Mouse (Mus musculus): Measurements from ENCODE around the gene Rab36.

Gene Rab36

GRCm38 (mm10) chr10:75036883-75037379, at the start of gene Rab36:
Gene Rab36, plus strand, starts transcription at chr10:75037058.
- in situ Hi-C loops (cut with MboI; ENCODE audit: unreplicated experiment in 2 of 2) = no loop called here

- in situ Hi-C loops (cut with MboI; ENCODE audit: unreplicated experiment in 2 of 2) = no loop called here
These were observed 49.0 kb upstream of the Rab36 start for GRCm38 (mm10) chr10:74987698-74988470.

DNA sequence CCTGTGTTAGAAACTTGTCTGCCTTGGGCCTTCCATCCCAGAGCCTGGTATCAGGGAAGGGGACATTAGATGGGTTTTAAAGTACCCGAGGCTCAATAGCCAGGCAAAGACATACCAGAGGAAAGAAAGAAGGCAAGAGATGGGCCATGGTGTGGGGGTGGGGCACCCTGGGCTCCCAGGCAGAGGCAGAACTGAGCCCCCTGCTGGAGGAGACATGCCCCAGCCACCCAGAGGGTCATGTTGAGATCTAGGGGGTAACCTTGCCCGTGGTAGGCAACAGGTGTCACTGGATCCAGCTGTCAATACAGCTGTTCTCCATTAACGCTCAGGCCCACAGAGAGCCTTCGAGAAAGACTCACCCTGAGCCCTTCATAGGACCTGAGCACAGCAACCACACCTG, 47.0 kb upstream of the Rab36 start:
- in situ Hi-C loops (cut with MboI; ENCODE audit: unreplicated experiment in 2 of 2) = no loop called here

- in situ Hi-C loops (cut with MboI; ENCODE audit: unreplicated experiment in 2 of 2) = no loop called here
These were observed 46.1 kb upstream of the Rab36 start for GRCm38 (mm10) chr10:74990584-74991322.

DNA sequence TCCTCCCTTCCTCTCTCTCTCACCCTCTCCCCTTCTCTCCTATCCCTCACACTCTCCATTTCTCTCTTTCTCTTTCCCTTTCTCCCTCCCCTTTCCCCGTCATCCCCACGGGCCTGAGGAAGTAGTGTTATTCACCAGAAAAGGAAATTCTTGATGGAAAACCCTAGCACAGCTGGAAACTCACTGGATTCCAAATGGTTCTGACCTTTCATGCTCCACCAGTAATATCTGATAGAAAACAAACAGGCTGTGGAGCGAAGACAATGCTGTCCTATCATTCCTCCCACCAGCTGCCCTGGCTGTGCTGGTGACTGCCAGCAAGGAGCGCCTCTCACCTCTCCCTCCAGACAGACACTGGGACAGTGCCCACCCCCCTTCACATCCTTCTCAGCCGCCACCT, 42.0 kb upstream of the Rab36 start:
- in situ Hi-C loops (cut with MboI; ENCODE audit: unreplicated experiment in 2 of 2) = no loop called here

DNA sequence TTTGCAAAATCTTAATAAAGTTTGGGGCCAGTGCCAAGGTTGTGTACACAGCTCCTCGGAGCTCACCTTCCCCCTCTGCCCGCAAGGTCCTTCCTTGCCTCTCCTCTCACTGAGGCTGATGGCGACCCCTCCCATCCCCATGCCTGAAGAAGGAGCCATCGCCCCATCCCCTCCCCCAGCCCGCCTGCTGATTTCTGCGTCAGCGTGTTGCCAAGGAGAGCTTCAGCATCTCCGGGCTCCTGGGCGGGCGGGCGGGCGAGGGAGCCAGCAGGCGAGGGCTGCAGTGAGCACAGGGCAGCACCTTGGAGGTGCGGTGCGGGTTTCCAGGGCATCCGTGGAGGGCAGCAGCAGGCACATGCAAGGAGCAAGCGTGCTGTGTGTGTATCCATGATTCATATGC, 41.5 kb upstream of the Rab36 start:
- in situ Hi-C loops (cut with MboI; ENCODE audit: unreplicated experiment in 2 of 2) = no loop called here

DNA sequence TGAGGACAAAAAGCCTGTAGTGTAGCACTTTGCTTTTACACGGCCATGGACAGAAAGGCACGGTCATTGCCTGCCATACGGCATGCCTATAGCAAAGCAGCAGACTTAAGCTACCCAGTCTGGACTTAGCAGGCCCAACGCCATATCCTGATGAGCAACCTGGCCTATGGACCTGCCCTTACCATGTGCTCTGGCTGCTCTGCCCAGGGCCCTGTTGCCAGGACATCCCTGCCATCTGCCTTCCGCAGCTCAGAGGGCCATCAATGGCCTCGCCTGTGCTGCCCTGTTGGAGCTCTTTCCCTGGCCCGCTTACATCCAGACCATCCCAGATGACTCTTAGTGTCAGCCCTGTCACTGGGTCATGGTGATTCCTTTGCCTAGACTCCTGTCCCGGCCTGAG, 35.5 kb upstream of the Rab36 start:
- in situ Hi-C loops (cut with MboI; ENCODE audit: unreplicated experiment in 2 of 2) = loop anchor here in 1 of 2 experiments (25.0 kb wide), 1 partner anchor 539 kb away; no protein-coding TSS in a partner anchor

GRCm38 (mm10) chr10:75004067-75004466, 32.8 kb upstream of the Rab36 start:
- in situ Hi-C loops (cut with MboI; ENCODE audit: unreplicated experiment in 2 of 2) = loop anchor here in 1 of 2 experiments (25.0 kb wide), 1 partner anchor 542 kb away; no protein-coding TSS in a partner anchor

DNA sequence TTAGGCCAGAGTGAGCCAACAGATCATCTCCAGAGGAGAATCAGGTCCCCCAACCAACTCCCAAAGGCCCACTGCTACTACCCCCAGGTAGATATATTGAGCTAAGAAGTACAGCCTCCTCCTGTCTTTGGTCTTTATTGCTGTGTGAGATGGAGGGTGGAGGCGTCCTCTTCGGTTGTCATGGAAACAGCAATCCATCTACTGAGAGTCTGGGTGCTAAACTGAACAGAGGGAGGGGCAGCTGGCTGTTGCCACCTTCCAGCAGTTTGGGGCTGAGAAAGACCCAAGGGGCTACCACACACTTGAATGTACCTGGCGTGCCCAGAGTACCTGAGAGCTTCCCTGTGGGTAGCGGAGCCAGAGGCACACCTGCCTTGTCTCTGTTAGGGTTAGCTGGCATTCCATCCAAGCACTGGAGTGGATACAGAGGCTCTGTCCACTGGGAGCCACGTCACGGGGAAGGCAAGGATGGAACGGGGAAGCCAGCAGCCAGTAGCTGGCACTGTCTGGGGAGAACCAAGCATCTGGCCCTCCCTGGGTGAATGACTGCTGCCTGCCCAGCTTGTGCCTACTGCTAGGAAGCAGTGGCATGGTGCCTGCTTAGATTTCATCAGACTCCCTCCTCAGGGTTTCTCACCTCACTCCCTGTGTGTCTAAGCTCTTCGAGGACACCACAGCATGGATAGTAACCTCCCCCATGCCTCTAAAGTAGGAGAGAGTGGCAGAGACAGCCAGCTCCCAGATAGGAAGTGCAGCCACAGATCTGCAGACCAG, 29.8 kb upstream of the Rab36 start:
- in situ Hi-C loops (cut with MboI; ENCODE audit: unreplicated experiment in 2 of 2) = loop anchor here in 1 of 2 experiments (25.0 kb wide), 1 partner anchor 545 kb away; no protein-coding TSS in a partner anchor

DNA sequence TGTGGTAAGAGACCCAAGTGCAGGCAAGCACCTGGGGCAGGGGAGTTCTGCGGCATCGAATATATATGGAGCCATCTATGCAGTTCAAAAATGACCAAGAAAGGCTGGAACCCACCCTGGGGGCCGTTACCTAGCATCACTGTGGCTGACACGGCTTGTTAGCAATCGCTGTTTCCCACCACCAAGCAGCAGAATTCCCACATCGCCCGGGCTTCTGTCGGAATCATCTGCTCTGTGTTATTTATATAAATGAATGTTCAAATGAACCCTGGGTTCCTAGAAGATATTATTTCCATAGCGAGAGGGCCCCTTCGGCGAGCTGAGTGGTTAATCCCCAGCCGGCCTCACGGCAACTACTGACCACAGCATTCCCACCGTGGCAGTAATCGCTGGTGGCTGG, 26.2 kb upstream of the Rab36 start:
- in situ Hi-C loops (cut with MboI; ENCODE audit: unreplicated experiment in 2 of 2) = loop anchor here in 1 of 2 experiments (25.0 kb wide), 1 partner anchor 548 kb away; no protein-coding TSS in a partner anchor

GRCm38 (mm10) chr10:75015465-75015864, 21.4 kb upstream of the Rab36 start:
- in situ Hi-C loops (cut with MboI; ENCODE audit: unreplicated experiment in 2 of 2) = loop anchor here in 1 of 2 experiments (25.0 kb wide), 1 partner anchor 553 kb away; no protein-coding TSS in a partner anchor

DNA sequence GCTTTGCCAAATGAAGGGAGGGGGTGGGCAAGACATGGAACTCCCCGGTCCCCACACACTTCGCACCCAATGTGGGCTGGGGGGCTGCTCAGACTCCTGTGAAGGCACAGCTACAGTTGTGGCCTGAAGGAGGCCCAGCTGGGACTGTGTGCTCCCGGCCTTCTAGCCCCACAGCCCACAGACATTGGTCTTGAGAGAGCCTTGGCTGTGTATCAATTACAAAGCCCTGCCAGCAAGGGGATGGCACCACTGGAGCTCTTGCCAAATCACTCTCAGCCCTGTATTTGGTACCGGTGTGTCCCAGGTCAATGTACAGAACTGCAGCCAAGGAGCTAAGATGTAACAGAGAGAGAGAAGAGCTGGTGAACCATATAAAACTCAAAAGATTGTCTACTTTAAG, 20.4 kb upstream of the Rab36 start:
- in situ Hi-C loops (cut with MboI; ENCODE audit: unreplicated experiment in 2 of 2) = loop anchor here in 1 of 2 experiments (25.0 kb wide), 1 partner anchor 554 kb away; no protein-coding TSS in a partner anchor

GRCm38 (mm10) chr10:75020271-75020670, 16.6 kb upstream of the Rab36 start:
- in situ Hi-C loops (cut with MboI; ENCODE audit: unreplicated experiment in 2 of 2) = loop anchor here in 1 of 2 experiments (5.0 to 25.0 kb wide), 2 partner anchors 83 to 558 kb away; no protein-coding TSS in a partner anchor

DNA sequence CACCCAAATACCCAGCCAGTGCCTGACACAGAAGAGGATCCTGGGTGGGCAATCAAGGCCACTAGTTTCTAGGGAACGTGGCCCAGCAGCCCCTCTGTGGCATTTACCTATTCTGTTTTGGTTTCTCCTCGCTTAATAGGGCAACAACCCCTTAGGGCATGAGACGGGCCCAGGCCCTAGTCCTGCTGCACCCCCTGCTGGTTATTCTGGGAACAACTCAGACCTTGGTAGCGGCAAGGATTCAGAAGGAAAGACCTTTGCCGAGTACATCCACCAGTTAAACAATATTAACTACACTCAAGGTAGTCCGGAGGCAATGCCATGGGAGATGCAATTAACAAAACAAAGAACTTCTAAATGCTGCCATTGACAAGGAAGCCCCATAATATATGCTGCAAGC, 15.7 kb upstream of the Rab36 start:
- in situ Hi-C loops (cut with MboI; ENCODE audit: unreplicated experiment in 2 of 2) = loop anchor here in 1 of 2 experiments (5.0 to 25.0 kb wide), 2 partner anchors 84 to 559 kb away; no protein-coding TSS in a partner anchor

DNA sequence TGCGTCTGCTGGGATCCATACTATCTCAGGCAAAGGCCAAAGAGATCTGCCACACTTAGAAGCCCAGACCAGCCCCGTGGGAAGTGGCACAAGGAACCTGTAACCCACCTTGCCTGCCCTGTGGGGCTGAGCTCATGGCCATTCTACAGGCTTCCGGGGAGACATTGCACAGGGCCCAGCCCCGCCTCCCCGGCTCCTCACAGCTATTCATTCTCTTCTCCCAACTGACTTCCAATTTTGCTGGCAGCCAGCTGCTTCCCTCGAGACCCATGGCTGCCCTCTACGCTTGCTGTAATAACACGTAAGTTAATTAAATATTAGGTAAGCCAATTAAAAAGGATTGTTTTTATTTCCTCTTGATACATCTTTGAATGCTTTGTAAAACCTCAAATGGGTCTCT, 10.4 kb upstream of the Rab36 start:
- in situ Hi-C loops (cut with MboI; ENCODE audit: unreplicated experiment in 2 of 2) = no loop called here

DNA sequence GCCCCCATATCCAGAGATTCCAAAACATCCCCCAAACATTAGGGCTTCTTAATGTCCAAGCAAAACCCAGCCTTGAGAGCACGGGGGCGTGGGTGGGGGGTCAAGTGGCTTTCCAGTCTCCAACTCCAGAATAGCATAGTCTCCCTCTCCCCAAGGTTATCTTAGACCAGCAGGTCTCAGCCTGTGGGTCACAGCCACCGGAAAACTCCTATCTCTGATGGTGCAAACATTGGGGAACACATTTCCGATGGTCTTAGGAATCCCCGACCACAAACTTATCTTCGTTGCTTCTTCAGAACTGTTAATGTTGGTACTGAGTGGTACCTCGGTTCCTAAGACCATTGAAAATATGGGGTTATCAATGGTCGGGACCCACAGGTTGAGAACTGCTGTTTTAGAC, 8.1 kb upstream of the Rab36 start:
- in situ Hi-C loops (cut with MboI; ENCODE audit: unreplicated experiment in 2 of 2) = no loop called here

DNA sequence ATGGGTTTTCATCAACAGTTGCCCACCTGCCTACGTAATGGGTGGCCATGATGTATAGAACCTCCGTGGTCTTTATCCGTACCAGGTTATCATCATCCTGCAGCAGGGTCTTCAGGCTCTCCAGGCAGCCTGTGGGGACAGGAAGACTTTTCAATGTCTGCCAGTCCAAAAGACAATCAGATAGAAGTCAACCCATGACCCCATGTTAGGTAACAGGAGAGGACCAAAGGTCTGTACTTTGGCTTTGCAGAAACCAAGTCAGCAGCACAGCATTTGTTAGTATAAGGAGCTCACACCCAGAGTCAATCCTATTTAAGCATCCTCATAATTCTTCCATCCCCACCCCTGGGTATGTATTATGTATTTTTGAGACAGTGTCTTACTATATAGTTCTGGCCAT, 7.2 kb upstream of the Rab36 start:
- in situ Hi-C loops (cut with MboI; ENCODE audit: unreplicated experiment in 2 of 2) = no loop called here

DNA sequence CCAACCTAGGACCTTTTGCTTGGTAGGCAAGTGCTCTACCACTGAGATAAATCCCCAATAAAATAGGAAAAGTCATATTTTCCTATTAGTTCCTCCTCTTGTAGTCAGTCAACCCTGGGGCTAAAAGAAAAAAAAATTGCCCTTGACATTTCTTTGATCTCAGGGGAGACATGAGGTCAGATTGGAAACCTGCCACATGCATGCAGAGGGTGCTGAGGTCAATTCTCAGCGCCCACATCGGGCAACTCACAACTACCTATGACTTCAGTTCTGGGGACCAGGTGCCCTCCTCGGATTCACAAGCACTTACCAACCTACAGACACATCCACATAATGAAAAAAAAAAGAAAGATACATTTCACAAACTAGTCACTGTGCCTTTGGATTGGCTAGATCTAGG, 6.6 kb upstream of the Rab36 start:
- in situ Hi-C loops (cut with MboI; ENCODE audit: unreplicated experiment in 2 of 2) = no loop called here

- in situ Hi-C loops (cut with MboI; ENCODE audit: unreplicated experiment in 2 of 2) = no loop called here
These were observed 5.3 kb upstream of the Rab36 start for GRCm38 (mm10) chr10:75031345-75032114.

- in situ Hi-C loops (cut with MboI; ENCODE audit: unreplicated experiment in 2 of 2) = no loop called here
These were observed 4.5 kb upstream of the Rab36 start, which contains the start of gene Rsph14 for GRCm38 (mm10) chr10:75032395-75032794. Gene Rsph14, minus strand, starts transcription at chr10:75032586.
